ENCODE assay signal across 17 mouse cellular contexts in the genomic region with DNA sequence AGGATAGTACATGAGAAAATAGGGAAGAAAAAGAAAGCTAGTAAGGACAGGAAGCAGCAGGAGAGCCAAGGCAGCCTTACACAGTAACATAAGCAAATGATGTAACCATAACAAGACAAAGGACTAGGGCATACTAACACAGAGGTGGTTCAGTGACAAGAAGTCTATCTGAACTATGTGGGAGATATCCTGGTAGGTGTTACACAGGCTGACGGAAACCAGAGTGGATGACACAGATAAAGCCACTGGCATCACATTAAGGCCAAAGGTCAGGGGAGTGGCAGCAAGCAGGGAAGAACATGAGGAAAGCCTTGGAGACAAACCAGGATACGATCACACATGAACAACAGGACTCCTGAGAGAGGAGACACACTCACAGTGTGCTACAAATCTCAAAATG. TPM values are rescaled to one million over a fixed set of nuclear protein-coding genes. Genes with fewer than 3 reads are reported as not detected.
DNase-seq lines count a peak whose midpoint lies in the region; ATAC-seq and TF ChIP-seq lines count a peak whose summit lies in the region.
"Had no signal": no experiment of that assay in that cellular context is flagged by ENCODE, and none has a peak within 500 bp of the region (broad histone marks: within the 10 kb centered on the region; RNA-seq: fewer than 3 reads in every experiment).

No protein-coding gene starts in this region.

- TF ChIP-seq CTCF in heart, adult 2 months (IDR thresholded peaks at IDR 0.05): no peak
- TF ChIP-seq CTCF in lung, adult 2 months (IDR thresholded peaks at IDR 0.05; ENCODE audit: insufficient read depth, low read length): no peak
- TF ChIP-seq CTCF in heart, postnatal 0 days (IDR thresholded peaks at IDR 0.05; ENCODE audit: low read depth): no peak
- no peak for TF ChIP-seq CTCF in small intestine, adult 2 months (IDR thresholded peaks at IDR 0.05; ENCODE audit: extremely low read depth, insufficient read length, insufficient replicate concordance, low read depth, low read length)

- 13% methylated on average over 2 of the region's 2 CpGs for WGBS in heart, adult 2 months
- 35% methylated on average over 2 of the region's 2 CpGs for WGBS in lung, adult 2 months
- WGBS in heart, postnatal 0 days: 17% methylated on average over 2 of the region's 2 CpGs
- 19% methylated on average over 2 of the region's 2 CpGs for WGBS in small intestine, adult 2 months

- peaks cover 4% of the 10 kb centered on the region for H3K4me1 ChIP-seq in heart, adult 2 months (ENCODE audit: control insufficient read depth, insufficient read depth, low read length)
- H3K4me1 ChIP-seq in lung, adult 2 months (ENCODE audit: control insufficient read depth, insufficient read depth, low read length): peaks cover 12% of the 10 kb centered on the region; the same call in 1 of the 2 replicates
- peaks cover 19% of the 10 kb centered on the region for H3K4me1 ChIP-seq in heart, postnatal 0 days (ENCODE audit: control insufficient read depth, insufficient read depth)
- H3K4me1 ChIP-seq in small intestine, adult 2 months (ENCODE audit: control insufficient read depth, insufficient read depth, insufficient read length, low read length): peaks cover 13% of the 10 kb centered on the region; the same call in 1 of the 2 replicates

- H3K27me3 ChIP-seq in heart, adult 2 months (ENCODE audit: control insufficient read depth, insufficient read depth, low read length): no peaks in the 10 kb centered on the region
- no peaks in the 10 kb centered on the region for H3K27me3 ChIP-seq in heart, postnatal 0 days (ENCODE audit: control insufficient read depth, insufficient read depth, low read length)
- no peaks in the 10 kb centered on the region for H3K27me3 ChIP-seq in small intestine, adult 2 months (ENCODE audit: control insufficient read depth, insufficient read depth, low read length)
- H3K27me3 ChIP-seq: liver, embryonic 15.5 days; megakaryocyte, embryonic 14.5 days had no signal

- no peak for TF ChIP-seq POLR2A in heart, adult 2 months (IDR thresholded peaks at IDR 0.05; ENCODE audit: insufficient read depth, low read depth, low read length)
- no peak for TF ChIP-seq POLR2A in lung, adult 2 months (IDR thresholded peaks at IDR 0.05; ENCODE audit: borderline replicate concordance, extremely low read depth, low read depth, low read length)
- TF ChIP-seq POLR2A in small intestine, adult 2 months (IDR thresholded peaks at IDR 0.05; ENCODE audit: low read depth, low read length): no peak

- 0 out of 2 replicates have a peak, but pooled peaks have one; percentile 24 for TF ChIP-seq EP300 in heart, adult 2 months (IDR thresholded peaks at IDR 0.05; ENCODE audit: insufficient read depth, low read depth, low read length)
- TF ChIP-seq EP300 in heart, postnatal 0 days (IDR thresholded peaks at IDR 0.05; ENCODE audit: low read depth): no peak

- H3K27ac ChIP-seq in heart, adult 2 months: peak overlapping the region; percentile 30; the same call in 1 of the 2 replicates
- H3K27ac ChIP-seq in heart, postnatal 0 days (ENCODE audit: low read depth): peak overlapping the region; percentile 53
- H3K27ac ChIP-seq in small intestine, adult 2 months (ENCODE audit: insufficient read depth, low read depth, low read length): peak overlapping the region; percentile 62
- H3K27ac ChIP-seq: kidney, postnatal 0 days; left cerebral cortex, adult 2 months; liver, embryonic 15.5 days had no signal

- H3K9ac ChIP-seq in heart, adult 2 months (ENCODE audit: low read depth, low read length): no peak overlapping the region; the same call in 1 of the 2 replicates
- no peak overlapping the region for H3K9ac ChIP-seq in heart, postnatal 0 days (replicated peaks; ENCODE audit: low read depth, low read length)
- H3K9ac ChIP-seq: liver, embryonic 15.5 days had no signal

- no peak overlapping the region for H3K4me2 ChIP-seq in heart, postnatal 0 days (ENCODE audit: low read depth, low read length)
- H3K4me2 ChIP-seq: liver, embryonic 15.5 days had no signal

- peaks cover 13% of the 10 kb centered on the region for H3K36me3 ChIP-seq in heart, adult 2 months (ENCODE audit: control insufficient read depth, insufficient read depth, low read length)
- no peaks in the 10 kb centered on the region; the same call in 1 of the 2 replicates for H3K36me3 ChIP-seq in heart, postnatal 0 days (replicated peaks; ENCODE audit: control insufficient read depth, insufficient read depth, low read length)
- H3K36me3 ChIP-seq in small intestine, adult 2 months (ENCODE audit: control insufficient read depth, insufficient read depth, low read length): peaks cover 6% of the 10 kb centered on the region

- peaks cover 6% of the 10 kb centered on the region for H3K79me2 ChIP-seq in heart, adult 2 months (replicated peaks; ENCODE audit: control insufficient read depth, insufficient read depth, low read length)

- DNase-seq in heart, adult 2 months: peak in 1 of 2 experiments; percentile 23
- DNase-seq in heart, adult 8-10 months (ENCODE audit: low spot score): no peak
- peak; percentile 34 for DNase-seq in lung, postnatal 36 days
- DNase-seq in lung, adult 2 months: no peak
- no peak for DNase-seq in heart, postnatal 0 days (ENCODE audit: low spot score)
- DNase-seq in layer of hippocampus, postnatal 25 days (ENCODE audit: extremely low spot score in 1 of 2, low spot score in 1 of 2): no peak
- DNase-seq: adrenal gland, postnatal 14 days; cerebellum, adult 18-20 months; right cerebral cortex, adult 18-20 months; thymus, postnatal 14 days had no signal

- no peaks in the 10 kb centered on the region for H3K9me3 ChIP-seq in heart, postnatal 0 days (replicated peaks; ENCODE audit: control insufficient read depth, low read length)
- H3K9me3 ChIP-seq: liver, embryonic 15.5 days had no signal

- intact Hi-C loops in heart, adult 2 months (cut with DNase I): no loop called here

- no peak overlapping the region for H3K4me3 ChIP-seq in heart, adult 2 months
- H3K4me3 ChIP-seq in lung, adult 2 months (replicated peaks; ENCODE audit: extremely low read depth, low read depth, low read length): no peak overlapping the region
- no peak overlapping the region for H3K4me3 ChIP-seq in heart, postnatal 0 days (ENCODE audit: low read depth, low read length)
- H3K4me3 ChIP-seq in small intestine, adult 2 months (ENCODE audit: low read depth, low read length): no peak overlapping the region
- H3K4me3 ChIP-seq: left cerebral cortex, adult 2 months; liver, embryonic 15.5 days had no signal

- ATAC-seq in heart, postnatal 0 days (ENCODE audit: insufficient read depth, low read depth): no peak
- ATAC-seq in cerebellum, adult (ENCODE audit: insufficient number of reproducible peaks, low FRiP score, low TSS enrichment): no peak
- ATAC-seq: forebrain, embryonic 16.5 days had no signal

RNA-seq across cellular contexts. Expression of a gene that starts 4.3 kb away (rescaled TPM):
- total RNA-seq in heart, adult 2 months (2021): 10 to 100 TPM; 35.7 to 39.5 TPM
- polyA plus RNA-seq in heart, adult 2 months (2012; rRNA removed): 29.0 and 33.7 TPM in 2 replicates
- 10 to 100 TPM; 36.2 to 47.2 (median 40.1) TPM for total RNA-seq in heart, adult 8-10 months (2022)
- polyA plus RNA-seq in lung, adult 2 months (2012; rRNA removed): 47.3 and 69.0 TPM in 2 replicates
- total RNA-seq in heart, postnatal 0 days (2014; rRNA removed; ENCODE audit: low replicate concordance): 35.0 and 62.0 TPM in 2 replicates
- 14.3 and 15.2 TPM in 2 replicates for polyA plus RNA-seq in heart, postnatal 0 days (2015; fragmentation: Nextera tagmentation; extraction: Ambion mirVana)
- 24.2 and 49.0 TPM in 2 replicates for polyA plus RNA-seq in small intestine, adult 2 months (2012; rRNA removed)
- 100 to 1,000 TPM in 1 of 2 experiments, 10 to 100 TPM in 1; 90.3 to 101 TPM for total RNA-seq in layer of hippocampus, postnatal 25 days (2021)
